Mouse (Mus musculus): ENCODE measurements around the gene Mybpc1. TPM values are rescaled to one million over a fixed set of nuclear protein-coding genes. Genes with fewer than 3 reads are reported as not detected.

Gene Mybpc1
- polyA plus RNA-seq (2021) = not detected

- peaks cover 36% of the 10 kb centered on the region for H3K27me3 ChIP-seq
- DNase-seq (ENCODE audit: low read depth, low spot score) (no peak), ATAC-seq (no peak)
- in situ Hi-C loops (cut with MboI; ENCODE audit: low pct_unique_long_range_greater_than_20kb) = no loop called here
- TF ChIP-seq CTCF (IDR thresholded peaks at IDR 0.05) = no peak
- POLR2A ChIA-PET = no interaction called here
- CTCF ChIA-PET = no interaction called here
Measured at GRCm38 (mm10) chr10:88604943-88605342, at the start of gene Mybpc1. Gene Mybpc1 (minus strand): TSS chr10:88605152.

- in situ Hi-C loops (cut with MboI; ENCODE audit: low pct_unique_long_range_greater_than_20kb) = no loop called here
- H3K27me3 ChIP-seq = peaks cover 7% of the 10 kb centered on the region
- DNase-seq (ENCODE audit: low read depth, low spot score) (no peak), ATAC-seq (no peak)
- ChIA-PET POLR2A (no interaction called here), CTCF (no interaction called here)
- no peak for TF ChIP-seq CTCF (IDR thresholded peaks at IDR 0.05)
Measured at GRCm38 (mm10) chr10:88645448-88645847, 40.5 kb upstream of the Mybpc1 start.

- ATAC-seq (no peak), DNase-seq (ENCODE audit: low read depth, low spot score) (no peak)
- ChIA-PET POLR2A (no interaction called here), CTCF (no interaction called here)
- no peaks in the 10 kb centered on the region for H3K27me3 ChIP-seq
- in situ Hi-C loops (cut with MboI; ENCODE audit: low pct_unique_long_range_greater_than_20kb) = no loop called here
- no peak for TF ChIP-seq CTCF (IDR thresholded peaks at IDR 0.05)
Measured at GRCm38 (mm10) chr10:88631330-88631953, 26.5 kb upstream of the Mybpc1 start.

GRCm38 (mm10) chr10:88630663-88631329, 25.8 kb upstream of the Mybpc1 start:
- no peak for ATAC-seq
- no peaks in the 10 kb centered on the region for H3K27me3 ChIP-seq
- ChIA-PET POLR2A (no interaction called here), CTCF (no interaction called here)
- no peak for DNase-seq (ENCODE audit: low read depth, low spot score)
- TF ChIP-seq CTCF (IDR thresholded peaks at IDR 0.05) = no peak
- in situ Hi-C loops (cut with MboI; ENCODE audit: low pct_unique_long_range_greater_than_20kb) = no loop called here

- ChIA-PET POLR2A (no interaction called here), CTCF (no interaction called here)
- no peak for TF ChIP-seq CTCF (IDR thresholded peaks at IDR 0.05)
- DNase-seq (ENCODE audit: low read depth, low spot score) = no peak
- H3K27me3 ChIP-seq = no peaks in the 10 kb centered on the region
- ATAC-seq = no peak
- in situ Hi-C loops (cut with MboI; ENCODE audit: low pct_unique_long_range_greater_than_20kb) = no loop called here
Measured at GRCm38 (mm10) chr10:88627052-88627451, 22.1 kb upstream of the Mybpc1 start.

- H3K27me3 ChIP-seq = no peaks in the 10 kb centered on the region
- ATAC-seq = no peak
- in situ Hi-C loops (cut with MboI; ENCODE audit: low pct_unique_long_range_greater_than_20kb) = no loop called here
- POLR2A ChIA-PET = no interaction called here
- CTCF ChIA-PET = no interaction called here
- no peak for TF ChIP-seq CTCF (IDR thresholded peaks at IDR 0.05)
- no peak for DNase-seq (ENCODE audit: low read depth, low spot score)
Measured at GRCm38 (mm10) chr10:88626176-88626575, 21.2 kb upstream of the Mybpc1 start.

- no peak for DNase-seq (ENCODE audit: low read depth, low spot score)
- no peak for ATAC-seq
- CTCF ChIA-PET = no interaction called here
- H3K27me3 ChIP-seq = no peaks in the 10 kb centered on the region
- in situ Hi-C loops (cut with MboI; ENCODE audit: low pct_unique_long_range_greater_than_20kb) = no loop called here
- POLR2A ChIA-PET = no interaction called here
- TF ChIP-seq CTCF (IDR thresholded peaks at IDR 0.05) = no peak
Measured at GRCm38 (mm10) chr10:88624300-88624699, 19.3 kb upstream of the Mybpc1 start.

GRCm38 (mm10) chr10:88622624-88623023, 17.7 kb upstream of the Mybpc1 start:
- no peak for TF ChIP-seq CTCF (IDR thresholded peaks at IDR 0.05)
- H3K27me3 ChIP-seq = no peaks in the 10 kb centered on the region
- ChIA-PET POLR2A (no interaction called here), CTCF (no interaction called here)
- in situ Hi-C loops (cut with MboI; ENCODE audit: low pct_unique_long_range_greater_than_20kb) = no loop called here
- ATAC-seq = no peak
- DNase-seq (ENCODE audit: low read depth, low spot score) = no peak

GRCm38 (mm10) chr10:88620809-88621208, 15.9 kb upstream of the Mybpc1 start:
- POLR2A ChIA-PET = no interaction called here
- CTCF ChIA-PET = no interaction called here
- DNase-seq (ENCODE audit: low read depth, low spot score) = no peak
- peak; percentile 15 for TF ChIP-seq CTCF (IDR thresholded peaks at IDR 0.05)
- H3K27me3 ChIP-seq = peaks cover 4% of the 10 kb centered on the region
- in situ Hi-C loops (cut with MboI; ENCODE audit: low pct_unique_long_range_greater_than_20kb) = no loop called here
- no peak for ATAC-seq

GRCm38 (mm10) chr10:88613051-88613450, 8.1 kb upstream of the Mybpc1 start:
- H3K27me3 ChIP-seq = peaks cover 13% of the 10 kb centered on the region
- POLR2A ChIA-PET = no interaction called here
- DNase-seq (ENCODE audit: low read depth, low spot score) (no peak), ATAC-seq (no peak)
- TF ChIP-seq CTCF (IDR thresholded peaks at IDR 0.05) = no peak
- in situ Hi-C loops (cut with MboI; ENCODE audit: low pct_unique_long_range_greater_than_20kb) = no loop called here
- CTCF ChIA-PET = no interaction called here

GRCm38 (mm10) chr10:88606686-88607085, 1.7 kb upstream of the Mybpc1 start:
- ChIA-PET POLR2A (no interaction called here), CTCF (interaction anchor here (1.1 kb wide), 1 partner anchor 15 kb away, joined by 3 read pairs; no protein-coding TSS in a partner anchor)
- no peak for TF ChIP-seq CTCF (IDR thresholded peaks at IDR 0.05)
- DNase-seq (ENCODE audit: low read depth, low spot score) (no peak), ATAC-seq (no peak)
- H3K27me3 ChIP-seq = peaks cover 34% of the 10 kb centered on the region
- in situ Hi-C loops (cut with MboI; ENCODE audit: low pct_unique_long_range_greater_than_20kb) = no loop called here

- no peak for DNase-seq (ENCODE audit: low read depth, low spot score)
- POLR2A ChIA-PET = no interaction called here
Measured at GRCm38 (mm10) chr10:88606065-88606464, 1.1 kb upstream of the Mybpc1 start.

More at GRCm38 (mm10) chr10:88606065-88606464, 1.1 kb upstream of the Mybpc1 start:
- no peak for ATAC-seq
- in situ Hi-C loops (cut with MboI; ENCODE audit: low pct_unique_long_range_greater_than_20kb) = no loop called here
- no peak for TF ChIP-seq CTCF (IDR thresholded peaks at IDR 0.05)
- peaks cover 36% of the 10 kb centered on the region for H3K27me3 ChIP-seq
- CTCF ChIA-PET = interaction anchor here (1.1 kb wide), 1 partner anchor 15 kb away, joined by 3 read pairs; no protein-coding TSS in a partner anchor
